Mouse (Mus musculus): Measurements from ENCODE around the gene Scrn3. TPM values are rescaled to one million over a fixed set of nuclear protein-coding genes. Genes with fewer than 3 reads are reported as not detected.

Gene Scrn3
- polyA plus RNA-seq, 1 experiment from 2014 or later: 26.3 TPM

DNA sequence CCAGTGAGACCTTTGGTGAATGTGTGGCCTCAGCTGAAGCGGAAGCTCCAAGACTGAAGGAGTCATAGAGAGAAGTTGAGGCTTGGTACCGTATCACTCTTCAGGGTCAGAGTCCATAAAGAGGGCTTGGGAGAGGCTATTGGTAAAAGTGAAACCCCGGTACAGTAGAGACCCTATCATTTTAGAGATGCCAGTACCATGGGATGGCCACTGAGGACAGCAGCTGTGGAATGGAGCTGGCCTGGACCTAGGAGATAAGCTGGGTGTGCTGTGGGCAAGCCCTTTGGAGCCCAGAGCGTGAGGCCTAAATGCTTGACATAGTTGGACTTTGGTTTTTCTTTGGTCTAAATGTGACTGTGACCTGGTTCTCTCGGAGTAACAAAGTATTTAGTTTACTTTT is 47.5 kb downstream of the Scrn3 start:
- Histone ChIP-seq H3K9me3 (replicated peaks) (no peaks in the 10 kb centered on the region), H3K4me2 (peak overlapping the region; percentile 61), H3K27ac (peak overlapping the region; percentile 95), H3K4me1 (replicated peaks) (peaks cover 28% of the 10 kb centered on the region), H3K36me3 (peaks cover 13% of the 10 kb centered on the region), H3K4me3 (replicated peaks) (0 out of 2 replicates have a peak overlapping the region, but pooled peaks have one; percentile 22), H3K27me3 (no peaks in the 10 kb centered on the region), H3K9ac (peak overlapping the region; percentile 69)
- ATAC-seq (ENCODE audit: low read depth) (peak; percentile 100), DNase-seq (peak; percentile 76)
- WGBS (ENCODE audit: insufficient replicate concordance): 34% methylated on average over 5 of the region's 5 CpGs

DNA sequence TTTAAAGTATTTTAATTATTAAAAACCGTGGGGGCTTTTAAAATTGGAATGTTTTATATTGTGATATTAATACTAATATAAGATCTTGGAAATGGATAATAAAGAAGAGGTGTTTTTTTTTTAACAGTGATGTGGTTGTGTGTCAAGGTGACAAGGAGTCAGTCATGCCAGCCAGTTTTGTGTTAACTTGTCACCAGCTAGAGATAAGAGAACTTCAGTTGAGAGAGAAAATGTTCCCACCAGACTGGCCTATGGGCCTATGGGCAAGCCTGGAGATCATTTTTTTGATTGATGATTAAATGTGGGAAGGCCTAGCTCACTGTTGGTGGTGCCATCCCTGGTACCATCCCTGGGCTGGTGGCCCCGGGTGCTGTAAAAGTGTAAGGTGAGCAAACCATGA is 48.1 kb downstream of the Scrn3 start:
- no peak for DNase-seq
- Histone ChIP-seq H3K27ac (peak overlapping the region; percentile 95), H3K27me3 (no peaks in the 10 kb centered on the region), H3K4me2 (peak overlapping the region; percentile 30; the same call in 1 of the 2 replicates), H3K9me3 (replicated peaks) (no peaks in the 10 kb centered on the region), H3K4me3 (replicated peaks) (no peak overlapping the region), H3K9ac (peak overlapping the region; percentile 49; the same call in 1 of the 2 replicates), H3K4me1 (replicated peaks) (peaks cover 28% of the 10 kb centered on the region), H3K36me3 (peaks cover 13% of the 10 kb centered on the region)
- peak; percentile 26 for ATAC-seq (ENCODE audit: low read depth)
- 65% methylated on average over 2 of the region's 2 CpGs for WGBS (ENCODE audit: insufficient replicate concordance)

DNA sequence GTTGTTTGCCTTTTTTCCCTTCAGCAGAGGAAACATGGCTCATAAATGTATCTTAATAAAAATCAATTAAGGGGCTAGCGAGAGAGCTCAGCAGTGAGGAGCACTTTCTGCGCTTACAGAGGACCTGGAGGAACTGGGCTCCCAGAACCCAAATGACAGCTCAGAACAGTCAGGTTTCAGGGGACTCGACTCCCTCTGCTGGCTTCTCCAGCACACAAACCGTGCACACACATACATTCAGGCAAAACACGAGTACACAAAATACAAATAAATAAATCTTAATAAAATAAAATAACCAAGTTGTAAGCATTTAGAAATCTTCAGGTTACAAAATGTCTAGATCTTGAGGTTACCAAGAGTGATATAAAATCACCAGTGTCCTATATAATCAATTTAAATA is 51.0 kb downstream of the Scrn3 start:
- no peak overlapping the region for H3K4me3 ChIP-seq (replicated peaks)
- no peak overlapping the region for H3K9ac ChIP-seq
- H3K27ac ChIP-seq: no peak overlapping the region; the same call in 1 of the 2 replicates
- peaks cover 25% of the 10 kb centered on the region for H3K4me1 ChIP-seq (replicated peaks)
- no peaks in the 10 kb centered on the region for H3K9me3 ChIP-seq (replicated peaks)
- peaks cover 10% of the 10 kb centered on the region for H3K36me3 ChIP-seq
- H3K27me3 ChIP-seq: no peaks in the 10 kb centered on the region
- DNase-seq (no peak), ATAC-seq (ENCODE audit: low read depth) (no peak)
- H3K4me2 ChIP-seq: no peak overlapping the region
- WGBS (ENCODE audit: insufficient replicate concordance): 73% methylated on average over 5 of the region's 5 CpGs

DNA sequence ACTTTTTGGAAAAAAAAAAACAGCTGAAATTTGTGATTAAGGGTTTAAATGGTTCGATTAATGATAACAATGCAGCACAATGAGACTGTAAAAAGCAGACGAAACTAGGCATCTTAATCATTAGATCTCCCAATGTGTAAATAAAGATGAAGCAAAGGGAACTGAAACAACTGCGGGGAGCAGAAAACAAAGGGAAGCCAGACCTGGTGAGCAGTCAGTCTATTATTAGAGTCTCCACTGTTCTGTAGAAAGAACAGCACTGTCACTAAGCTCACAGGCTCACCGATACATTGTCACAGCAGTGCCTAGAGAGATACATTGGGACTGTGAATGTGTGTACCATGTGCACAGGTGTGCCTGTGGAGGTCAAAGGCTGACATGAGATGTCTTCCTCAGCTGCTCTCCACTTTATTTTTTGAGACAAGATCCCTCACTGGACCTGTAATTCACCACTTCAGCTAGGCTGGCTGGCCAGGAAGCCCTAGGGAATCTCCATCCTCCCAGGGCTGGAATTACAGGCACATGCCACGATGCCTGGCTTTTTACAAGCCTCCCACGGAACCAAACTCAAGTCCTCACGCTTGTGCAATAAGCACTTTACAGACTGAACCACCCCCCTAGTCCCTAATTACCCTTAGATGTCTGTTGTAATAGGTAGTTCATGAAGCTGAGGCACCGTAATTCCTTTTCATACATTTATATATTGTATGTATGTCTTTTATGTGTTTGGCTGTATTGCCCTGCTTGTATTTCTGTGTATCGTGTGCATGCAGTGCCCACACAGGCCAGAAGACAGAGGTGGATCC is 59.3 kb downstream of the Scrn3 start:
- Histone ChIP-seq H3K27me3 (no peaks in the 10 kb centered on the region), H3K4me1 (replicated peaks) (peaks cover 5% of the 10 kb centered on the region; the same call in 1 of the 2 replicates), H3K36me3 (peaks cover 5% of the 10 kb centered on the region), H3K4me2 (no peak overlapping the region), H3K9ac (no peak overlapping the region), H3K9me3 (replicated peaks) (no peaks in the 10 kb centered on the region), H3K27ac (no peak overlapping the region), H3K4me3 (replicated peaks) (no peak overlapping the region)
- DNase-seq (no peak), ATAC-seq (ENCODE audit: low read depth) (no peak)
- 72% methylated on average over 9 of the region's 9 CpGs for WGBS (ENCODE audit: insufficient replicate concordance)

DNA sequence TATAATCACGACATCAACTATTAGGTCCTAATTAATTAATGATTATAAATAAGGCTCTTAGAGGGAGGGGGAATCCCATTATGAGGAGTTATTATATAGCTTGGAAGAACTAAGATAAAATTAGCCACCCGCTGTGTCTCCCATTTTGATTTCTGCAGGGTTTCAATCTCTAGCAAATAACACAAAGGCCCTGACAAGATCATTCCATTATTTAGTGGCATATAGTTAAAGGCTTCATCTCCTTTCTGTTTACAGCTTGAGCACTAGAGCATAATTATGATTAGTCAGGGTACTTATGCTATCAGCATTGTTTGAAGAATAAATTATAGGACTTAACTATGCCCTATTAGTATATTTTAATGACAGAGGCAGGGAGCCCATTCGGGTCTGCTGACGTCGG is 65.9 kb downstream of the Scrn3 start:
- Histone ChIP-seq H3K36me3 (peaks cover 20% of the 10 kb centered on the region), H3K27ac (no peak overlapping the region), H3K27me3 (peaks cover 3% of the 10 kb centered on the region; the same call in 1 of the 2 replicates), H3K9me3 (replicated peaks) (no peaks in the 10 kb centered on the region), H3K4me3 (replicated peaks) (no peak overlapping the region), H3K9ac (no peak overlapping the region), H3K4me1 (replicated peaks) (no peaks in the 10 kb centered on the region; the same call in 1 of the 2 replicates), H3K4me2 (no peak overlapping the region)
- 82% methylated on average over 5 of the region's 5 CpGs for WGBS (ENCODE audit: insufficient replicate concordance)
- ATAC-seq (ENCODE audit: low read depth) (no peak), DNase-seq (no peak)

DNA sequence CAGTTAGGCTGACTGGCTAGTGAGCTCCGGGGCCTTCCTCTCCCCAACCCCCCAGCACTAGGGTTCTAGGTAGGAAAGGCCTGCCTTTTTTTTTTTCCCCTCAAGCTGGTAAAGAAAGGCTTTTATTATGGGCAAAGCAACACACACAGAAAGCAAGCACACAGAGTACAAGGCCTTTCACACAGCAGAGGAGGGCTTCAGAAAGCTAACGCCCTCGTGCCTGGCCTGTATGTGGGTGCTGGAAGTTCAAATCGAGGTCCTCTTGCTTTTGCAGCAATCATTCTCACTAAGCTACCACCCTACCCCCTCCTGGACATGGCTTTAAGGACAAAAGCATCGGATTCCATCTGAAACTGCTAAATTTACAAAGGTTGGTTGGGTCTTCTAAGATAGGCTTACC is 67.3 kb downstream of the Scrn3 start:
- Histone ChIP-seq H3K27ac (no peak overlapping the region), H3K4me1 (replicated peaks) (peaks cover 10% of the 10 kb centered on the region), H3K4me3 (replicated peaks) (no peak overlapping the region), H3K9me3 (replicated peaks) (no peaks in the 10 kb centered on the region), H3K4me2 (no peak overlapping the region), H3K36me3 (peaks cover 20% of the 10 kb centered on the region), H3K9ac (no peak overlapping the region), H3K27me3 (peaks cover 3% of the 10 kb centered on the region; the same call in 1 of the 2 replicates)
- no peak for ATAC-seq (ENCODE audit: low read depth)
- WGBS (ENCODE audit: insufficient replicate concordance): 80% methylated on average over 5 of the region's 5 CpGs
- no peak for DNase-seq

DNA sequence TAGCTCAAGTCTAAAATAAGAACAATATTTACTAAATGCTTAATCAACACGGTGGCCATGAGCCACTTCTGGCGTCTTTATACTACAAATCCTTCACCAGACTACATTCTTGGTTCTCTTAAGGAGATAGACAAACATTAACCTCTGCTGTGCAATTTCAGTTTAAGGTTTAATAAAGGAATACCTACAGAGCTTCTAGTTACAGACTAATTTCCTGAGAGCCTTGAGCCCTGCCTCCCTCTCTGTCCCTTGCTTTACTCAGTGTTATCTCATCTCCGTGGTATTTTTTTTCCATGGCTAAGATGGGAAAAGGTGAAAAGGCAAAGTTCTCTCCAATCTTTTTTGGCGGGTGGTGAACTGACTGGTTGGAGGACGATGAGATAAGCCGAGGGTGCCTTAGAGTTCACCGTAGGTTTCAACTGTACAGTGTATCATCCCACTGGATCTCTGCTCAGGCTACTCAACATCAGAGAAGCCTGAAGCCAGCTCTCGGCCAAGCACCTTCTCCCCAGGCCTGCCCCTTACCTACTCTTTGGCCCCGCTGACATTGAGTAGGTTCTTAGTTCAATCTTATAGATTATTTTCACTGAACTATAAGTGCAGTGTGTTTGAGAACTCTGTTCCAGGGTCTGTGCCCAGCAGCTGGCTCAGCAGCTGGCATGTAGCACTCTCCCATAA is 68.0 kb downstream of the Scrn3 start:
- Histone ChIP-seq H3K27me3 (peaks cover 3% of the 10 kb centered on the region; the same call in 1 of the 2 replicates), H3K4me1 (replicated peaks) (peaks cover 17% of the 10 kb centered on the region), H3K36me3 (peaks cover 20% of the 10 kb centered on the region), H3K27ac (no peak overlapping the region), H3K4me2 (no peak overlapping the region), H3K9ac (no peak overlapping the region), H3K4me3 (replicated peaks) (no peak overlapping the region), H3K9me3 (replicated peaks) (no peaks in the 10 kb centered on the region)
- WGBS (ENCODE audit: insufficient replicate concordance): 65% methylated on average over 9 of the region's 9 CpGs
- DNase-seq (no peak), ATAC-seq (ENCODE audit: low read depth) (no peak)

DNA sequence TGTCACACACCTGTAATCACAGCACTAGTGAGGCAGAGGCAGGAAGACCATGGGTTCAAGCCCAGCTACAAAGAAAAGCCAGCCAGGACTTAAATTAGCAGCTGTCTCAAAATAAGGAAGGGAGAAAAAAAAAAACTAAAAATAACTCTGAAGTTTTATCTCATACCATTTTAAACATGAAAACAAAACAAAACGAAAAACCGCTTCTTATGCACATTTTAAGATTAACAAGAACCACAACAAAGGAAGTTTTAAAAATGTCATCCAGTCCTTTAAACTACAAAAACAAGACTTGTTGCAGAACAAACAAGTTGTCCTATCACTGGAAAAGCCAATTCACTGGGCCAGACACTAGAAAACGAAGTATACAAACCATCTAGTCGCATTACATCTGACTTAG is 72.8 kb downstream of the Scrn3 start:
- Histone ChIP-seq H3K4me2 (peak overlapping the region; percentile 99), H3K9me3 (replicated peaks) (no peaks in the 10 kb centered on the region), H3K9ac (peak overlapping the region; percentile 82), H3K27ac (peak overlapping the region; percentile 88), H3K4me1 (replicated peaks) (peaks cover 28% of the 10 kb centered on the region), H3K27me3 (no peaks in the 10 kb centered on the region), H3K4me3 (replicated peaks) (peak overlapping the region; percentile 79), H3K36me3 (peaks cover 20% of the 10 kb centered on the region)
- 58% methylated on average over 4 of the region's 4 CpGs for WGBS (ENCODE audit: insufficient replicate concordance)
- no peak for ATAC-seq (ENCODE audit: low read depth)
- DNase-seq: no peak

DNA sequence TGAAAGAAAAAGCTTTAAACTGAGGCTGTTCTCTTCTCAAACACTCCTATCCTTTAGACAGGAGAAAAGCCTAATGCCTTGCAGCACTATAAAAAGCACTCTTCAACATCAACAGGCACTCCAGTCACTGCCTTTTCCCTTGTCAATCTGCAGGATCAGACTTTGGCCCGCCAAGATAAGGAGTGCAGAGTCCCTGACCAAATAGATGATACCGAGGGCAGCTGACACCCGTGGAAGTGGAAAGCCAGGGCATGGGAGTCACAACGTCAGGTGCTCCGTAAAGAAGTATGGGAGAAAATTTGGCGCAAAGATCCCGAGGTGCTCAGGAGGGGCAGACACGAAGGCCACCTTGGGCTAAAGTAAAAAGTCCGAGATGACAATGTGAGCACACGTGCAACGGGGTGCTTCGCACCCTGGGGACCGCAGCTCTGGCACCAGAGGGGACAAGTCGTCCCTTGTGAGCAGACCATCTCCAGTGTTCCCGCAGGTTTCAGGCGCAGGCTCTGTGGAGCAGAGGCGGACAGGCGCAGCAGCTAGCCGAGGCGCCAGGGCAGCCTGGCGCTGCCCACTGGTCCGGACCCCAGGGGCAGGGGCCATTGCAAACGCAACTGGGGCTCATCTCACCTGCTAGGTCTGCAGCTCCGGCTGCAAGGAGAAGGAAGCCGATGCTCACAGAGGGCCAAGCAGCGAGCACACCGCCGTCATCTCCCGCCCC is 73.4 kb downstream of the Scrn3 start:
- Histone ChIP-seq H3K9me3 (replicated peaks) (no peaks in the 10 kb centered on the region), H3K27me3 (0 out of 2 replicates have a peak, but pooled peaks cover 2% of the 10 kb centered on the region), H3K4me1 (replicated peaks) (peaks cover 28% of the 10 kb centered on the region), H3K9ac (peak overlapping the region; percentile 82), H3K27ac (peak overlapping the region; percentile 88), H3K36me3 (peaks cover 15% of the 10 kb centered on the region), H3K4me3 (replicated peaks) (peak overlapping the region; percentile 79), H3K4me2 (peak overlapping the region; percentile 99)
- ATAC-seq (ENCODE audit: low read depth) (peak; percentile 22), DNase-seq (peak; percentile 52)
- 2% methylated on average over 29 of the region's 29 CpGs for WGBS (ENCODE audit: insufficient replicate concordance)

DNA sequence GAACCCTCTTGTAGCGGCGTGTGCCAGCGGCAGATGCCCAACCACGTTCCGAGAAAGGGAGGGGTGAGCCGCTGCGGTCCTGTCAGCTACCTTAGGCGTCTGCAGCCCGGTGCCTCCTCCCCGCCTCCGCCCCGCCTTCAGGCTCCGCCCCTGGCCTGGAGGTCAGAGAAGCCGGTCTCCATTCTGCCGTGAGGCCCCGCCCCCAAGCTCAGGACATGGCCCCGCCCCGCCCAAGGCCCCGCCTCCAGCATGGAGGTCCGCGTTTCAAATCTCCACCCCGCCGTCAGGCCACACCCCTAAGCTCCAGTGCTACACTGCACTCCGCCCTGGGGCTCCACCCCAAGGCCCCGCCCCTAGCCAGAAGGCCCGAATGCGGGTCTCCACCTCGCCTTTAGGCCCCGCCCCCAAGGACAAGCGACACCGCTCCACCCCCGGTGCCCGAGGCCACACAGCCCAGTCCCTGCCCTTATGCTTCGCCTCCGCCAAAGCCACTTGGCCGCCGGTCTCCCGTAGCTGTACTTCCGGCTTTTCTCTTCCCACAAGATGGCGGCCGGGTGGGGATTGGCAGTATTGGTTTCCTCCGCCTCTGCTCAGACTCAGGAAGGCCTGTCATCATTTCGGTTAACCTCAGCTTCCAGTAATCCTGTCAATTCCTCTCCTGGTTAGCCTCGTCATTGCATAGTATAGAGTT is 74.1 kb downstream of the Scrn3 start, which contains the start of gene Gpr155:
Gene Gpr155 (minus strand): TSS at position 217 of the 691 bp plus-strand sequence.
- peak within 1 kb of the TSS; percentile 82 for H3K9ac ChIP-seq
- peak within 1 kb of the TSS; percentile 79 for H3K4me3 ChIP-seq (replicated peaks)
- H3K36me3 ChIP-seq: peaks cover 11% of the 10 kb centered on the region
- peaks cover 28% of the 10 kb centered on the region for H3K4me1 ChIP-seq (replicated peaks)
- under 1% methylated on average over 44 of the region's 44 CpGs for WGBS (ENCODE audit: insufficient replicate concordance)
- no peaks in the 10 kb centered on the region for H3K9me3 ChIP-seq (replicated peaks)
- peak; percentile 100 for DNase-seq
- H3K27me3 ChIP-seq: peaks cover 5% of the 10 kb centered on the region; the same call in 1 of the 2 replicates
- ATAC-seq (ENCODE audit: low read depth): peak; percentile 97
- H3K27ac ChIP-seq: peak within 1 kb of the TSS; percentile 88
- H3K4me2 ChIP-seq: peak within 1 kb of the TSS; percentile 99
